Comparison of ENCODE assay signal across 14 mouse cellular contexts in the genomic region with DNA sequence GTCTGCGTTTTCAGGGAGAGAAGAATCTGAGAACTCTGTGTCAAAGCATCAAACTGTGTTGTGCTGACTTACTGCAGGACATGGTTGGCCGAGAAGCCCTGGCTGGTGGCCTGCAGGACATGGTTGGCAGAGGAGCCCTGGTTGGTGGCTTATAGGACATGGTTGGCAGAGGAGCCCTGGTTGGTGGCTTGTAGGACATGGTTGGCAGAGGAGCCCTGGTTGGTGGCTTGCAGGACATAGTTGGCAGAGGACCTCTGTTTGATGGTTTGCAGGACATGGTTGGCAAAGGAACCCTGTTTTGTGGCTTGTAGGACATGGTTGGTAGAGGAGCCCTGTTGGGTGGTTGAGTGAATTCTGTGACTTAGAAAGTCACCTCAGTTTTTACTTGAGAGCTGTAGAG.
"Had no signal": no experiment of that assay in that cellular context is flagged by ENCODE, and none has a peak within 500 bp of the region (broad histone marks: within the 10 kb centered on the region; RNA-seq: fewer than 3 reads in every experiment).

No protein-coding gene starts in this region.

- H3K36me3 ChIP-seq: midbrain, embryonic 13.5 days; stomach, embryonic 15.5 days had no signal

- H3K27me3 ChIP-seq: limb, embryonic 12.5 days; stomach, embryonic 15.5 days had no signal

- DNase-seq: kidney, postnatal 36 days; layer of hippocampus, adult 9-11 months; layer of hippocampus, postnatal 36 days; liver; lung, adult 18-20 months; lung, postnatal 36 days; right cerebral cortex, postnatal 14 days; thymus, adult 2 months; thymus, postnatal 25 days had no signal

- H3K4me3 ChIP-seq: limb, embryonic 12.5 days; midbrain, embryonic 13.5 days; stomach, embryonic 15.5 days had no signal

- H3K27ac ChIP-seq: kidney, postnatal 0 days; limb, embryonic 12.5 days; liver, embryonic 14.5 days; midbrain, embryonic 13.5 days; stomach, embryonic 15.5 days had no signal

- H3K9me3 ChIP-seq: limb, embryonic 12.5 days; midbrain, embryonic 13.5 days; stomach, embryonic 15.5 days had no signal
